Mouse (Mus musculus): ENCODE results near the gene Hba-a2.

The Hba-a2 gene

DNA sequence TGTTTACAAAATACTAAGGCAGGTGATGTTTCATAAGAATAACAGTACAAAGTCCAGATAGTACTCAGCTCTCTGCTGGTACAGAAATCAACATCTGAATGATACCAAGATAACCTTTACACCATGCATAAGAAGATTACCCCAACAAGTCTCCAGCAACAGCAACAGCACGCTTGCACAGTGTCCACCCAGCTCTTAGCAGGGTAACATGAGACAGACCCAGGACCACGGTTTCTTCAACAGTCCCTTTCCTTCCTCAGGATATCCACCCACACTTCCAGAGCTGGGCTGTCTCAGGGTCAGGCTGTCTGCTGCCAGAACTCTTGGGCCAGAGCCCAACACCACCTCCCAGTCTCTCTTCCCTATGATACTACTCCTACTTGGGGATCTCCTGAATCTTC, 42.8 kb downstream of the Hba-a2 start:
- POLR2A ChIA-PET, result no interaction called here

DNA sequence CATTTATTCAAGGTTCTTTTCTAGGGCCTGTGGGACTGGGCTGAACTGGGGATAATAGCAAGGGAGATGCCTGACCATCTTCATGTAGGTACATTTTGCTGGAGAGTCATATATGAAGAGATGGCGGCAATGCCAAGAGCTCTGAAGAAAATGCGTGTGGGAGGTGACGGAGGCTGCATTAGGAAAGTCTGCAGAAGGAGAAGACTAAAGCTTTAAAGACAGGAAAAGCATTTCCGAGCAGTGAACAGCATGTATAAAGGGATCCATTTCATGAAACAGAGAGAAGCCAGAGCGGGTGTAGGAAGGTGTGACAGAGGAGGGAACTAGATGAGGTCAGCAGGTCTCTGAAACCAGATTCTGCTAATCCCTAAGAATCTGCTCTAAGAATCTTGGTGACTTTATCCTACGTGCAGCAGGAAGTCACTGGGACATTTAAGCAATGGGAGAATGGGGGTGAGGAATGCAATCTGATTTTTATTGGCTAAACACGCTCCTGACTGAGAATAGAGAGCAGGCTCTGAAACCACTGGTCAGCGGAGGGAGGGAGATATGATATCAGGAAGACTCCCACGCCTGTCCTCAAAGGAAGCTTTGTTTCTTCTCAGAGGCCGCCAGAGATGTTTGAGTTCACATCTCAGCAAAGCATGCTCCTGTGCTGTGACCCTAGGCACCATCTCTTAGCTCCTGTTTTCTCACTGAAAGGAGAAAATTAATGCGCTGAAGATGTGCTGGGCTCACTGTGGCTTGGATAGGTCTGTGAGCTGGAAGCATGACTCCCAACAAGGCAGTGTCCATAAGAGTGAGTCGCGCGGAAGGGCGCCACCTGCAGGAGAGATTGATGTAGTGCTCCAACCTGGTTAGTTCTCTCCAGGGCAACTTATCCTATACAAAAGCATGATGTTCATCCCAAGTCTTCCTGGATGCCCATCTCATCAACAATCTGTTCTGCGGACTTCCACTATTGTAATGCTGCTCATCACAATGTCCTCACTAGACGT, 44.5 kb downstream of the Hba-a2 start:
- ChIA-PET POLR2A (interaction anchor here in 2 of 4 experiments (0.8 to 1.6 kb wide), 3 partner anchors 20 to 136 kb away, joined by 3 read pairs; partner anchors contain the start of gene Snrnp25 (in 1 of the 2)), CTCF (interaction anchor here (0.5 to 5.6 kb wide), 49 partner anchors 9 to 735 kb away, joined by 3 to 36 read pairs (median 4); partner anchors contain the start of genes Fbxw11 (in 1 of the 4), Hbq1a (in 1 of the 4), Nprl3 (in 1 of the 4) and Snrnp25 (in 1 of the 4))

More for the DNA sequence above, 42.8 kb downstream of the Hba-a2 start:
- CTCF ChIA-PET, result interaction anchor here (0.6 to 1.4 kb wide), 8 partner anchors 11 to 157 kb away, joined by 3 to 14 read pairs (median 3); no protein-coding TSS in a partner anchor

DNA sequence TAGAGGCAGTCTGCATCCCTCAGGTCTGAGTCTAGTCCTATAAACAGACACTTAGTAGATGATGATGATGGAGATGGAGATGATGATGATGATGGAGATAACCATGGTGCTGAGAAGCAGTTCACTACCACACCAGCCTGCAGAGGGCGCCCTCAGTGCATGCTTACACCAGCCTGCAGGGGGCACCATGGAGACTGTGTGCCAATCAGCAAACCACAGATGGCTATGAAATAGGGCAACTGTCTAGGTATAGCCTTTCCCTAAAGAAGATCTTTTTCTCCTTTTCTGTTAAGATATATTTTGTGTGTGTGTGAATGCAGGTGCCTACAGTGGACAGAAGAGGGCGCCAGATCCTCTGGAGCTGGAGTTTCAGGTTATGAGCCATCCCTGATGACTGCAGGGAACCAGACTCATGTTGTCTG, 46.5 kb downstream of the Hba-a2 start:
- POLR2A ChIA-PET, result interaction anchor here in 3 of 4 experiments (0.6 to 1.6 kb wide), 5 partner anchors 9 to 261 kb away, joined by 3 read pairs; no protein-coding TSS in a partner anchor
- CTCF ChIA-PET, result interaction anchor here (0.5 to 5.6 kb wide), 34 partner anchors 9 to 607 kb away, joined by 3 to 36 read pairs (median 4); partner anchors contain the start of genes Stk10 (in 2 of the 4) and Snrnp25 (in 1 of the 4)

DNA sequence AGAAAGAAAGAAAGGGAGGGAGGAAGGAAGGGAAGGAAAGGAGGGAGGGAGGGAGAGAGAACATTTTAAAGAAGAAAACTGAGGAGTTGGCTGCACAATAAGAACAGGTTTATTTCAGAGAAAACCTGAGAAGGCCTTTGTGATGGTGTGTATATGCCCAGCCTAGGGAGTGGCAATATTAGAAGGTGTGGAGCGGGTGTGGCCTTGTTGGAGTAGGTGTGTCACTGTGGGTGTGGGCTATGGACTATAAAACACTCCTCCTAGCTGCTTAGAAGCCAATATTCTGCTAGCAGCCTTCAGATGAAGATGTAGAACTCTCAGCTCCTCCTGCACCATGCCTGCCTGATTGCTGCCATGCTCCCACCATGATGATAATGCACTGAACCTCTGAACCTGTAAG, 47.1 kb downstream of the Hba-a2 start:
- ChIA-PET CTCF (interaction anchor here (0.5 to 5.6 kb wide), 29 partner anchors 10 to 606 kb away, joined by 3 to 36 read pairs (median 4); partner anchors contain the start of genes Snrnp25 (in 1 of the 4) and Stk10 (in 1 of the 4)), POLR2A (interaction anchor here in 3 of 4 experiments (0.6 to 1.6 kb wide), 5 partner anchors 10 to 261 kb away, joined by 3 read pairs; no protein-coding TSS in a partner anchor)

DNA sequence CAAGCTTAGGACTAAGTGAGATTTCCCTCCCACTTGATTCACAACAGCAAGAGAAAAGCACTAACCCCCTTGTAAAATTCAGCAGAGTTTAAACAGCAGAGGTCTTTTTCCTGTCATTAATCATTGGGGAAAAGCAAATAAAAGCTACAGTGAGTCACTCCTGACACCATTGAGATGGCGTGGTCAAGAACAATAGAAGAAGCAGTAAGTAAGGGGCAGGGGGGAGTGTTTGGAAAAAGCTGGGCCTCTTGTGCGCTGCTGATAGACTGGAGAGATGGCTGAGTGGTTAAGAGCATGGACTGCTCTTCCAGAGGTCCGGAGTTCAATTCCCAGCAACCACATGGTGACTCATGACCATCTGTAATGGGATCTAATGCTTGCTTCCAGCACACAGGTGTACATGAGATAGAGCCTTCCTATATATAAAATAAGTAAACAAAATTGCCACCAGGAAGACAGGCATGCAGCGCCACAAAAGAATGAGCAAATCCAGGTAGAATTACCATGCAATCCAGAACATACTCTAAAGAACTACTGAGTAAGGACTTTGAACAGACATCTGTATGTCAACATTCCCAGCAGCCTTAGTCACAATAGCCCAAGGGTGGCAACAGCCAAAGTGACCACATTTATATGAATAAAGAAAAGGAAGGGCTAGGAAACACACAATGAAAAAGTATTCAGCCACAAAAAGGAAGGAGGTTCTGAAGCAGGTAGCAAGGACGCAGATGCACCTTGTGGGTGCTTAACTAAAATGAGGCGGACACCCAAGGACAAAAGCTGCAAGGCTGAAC, 49.4 kb downstream of the Hba-a2 start:
- CTCF ChIA-PET, result interaction anchor here in 1 of 4 experiments (1.5 to 5.6 kb wide), 3 partner anchors 25 to 288 kb away, joined by 3 to 36 read pairs (median 23); no protein-coding TSS in a partner anchor
- POLR2A ChIA-PET, result interaction anchor here in 1 of 4 experiments (0.6 to 1.4 kb wide), 2 partner anchors 10 to 78 kb away, joined by 3 read pairs; partner anchors contain the start of gene Nprl3
